Mouse (Mus musculus): ENCODE measurements at regions not wholly inside any gene's neighbourhood (a gene's known extent, or its start where the extent isn't known, plus 50 kb on each side); places are given as distances from the start of the nearest gene placed in this dataset.

GRCm38 (mm10) chr15:63532337-63533055, 312.5 kb downstream of the Gsdmc2 start:
- Histone ChIP-seq H3K79me2 (ENCODE audit: inconsistent target) (no peaks in the 10 kb centered on the region), H3K4me3 (ENCODE audit: inconsistent target) (no peak overlapping the region), H3K36me3 (ENCODE audit: inconsistent target) (no peaks in the 10 kb centered on the region), H3K27ac (no peak overlapping the region)
- WGBS (ENCODE audit: missing documents) = 92% methylated on average over 12 of the region's 12 CpGs

DNA sequence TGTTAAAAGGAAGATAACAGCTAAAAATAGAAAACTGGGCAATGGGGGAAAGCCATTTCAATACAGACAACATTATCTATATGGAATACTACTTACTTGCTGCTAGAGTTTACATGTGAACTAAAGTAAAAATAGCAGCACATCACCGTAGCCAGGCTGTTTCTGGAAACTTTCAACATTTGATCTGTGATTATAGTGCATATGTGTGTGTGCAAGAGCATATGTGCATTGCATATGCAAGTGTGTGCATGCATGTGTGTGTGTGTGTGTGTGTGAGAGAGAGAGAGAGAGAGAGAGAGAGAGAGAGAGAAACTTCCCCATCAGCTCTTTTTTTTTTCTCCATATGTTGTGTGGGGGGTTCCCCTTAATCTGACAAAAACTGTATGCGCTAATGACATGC, 317.7 kb downstream of the Gsdmc2 start:
- no peaks in the 10 kb centered on the region for H3K79me2 ChIP-seq (ENCODE audit: inconsistent target)
- WGBS (ENCODE audit: missing documents) = 90% methylated on average over 2 of the region's 2 CpGs
- H3K36me3 ChIP-seq (ENCODE audit: inconsistent target) = no peaks in the 10 kb centered on the region
- H3K27ac ChIP-seq = no peak overlapping the region
- no peak overlapping the region for H3K4me3 ChIP-seq (ENCODE audit: inconsistent target)

DNA sequence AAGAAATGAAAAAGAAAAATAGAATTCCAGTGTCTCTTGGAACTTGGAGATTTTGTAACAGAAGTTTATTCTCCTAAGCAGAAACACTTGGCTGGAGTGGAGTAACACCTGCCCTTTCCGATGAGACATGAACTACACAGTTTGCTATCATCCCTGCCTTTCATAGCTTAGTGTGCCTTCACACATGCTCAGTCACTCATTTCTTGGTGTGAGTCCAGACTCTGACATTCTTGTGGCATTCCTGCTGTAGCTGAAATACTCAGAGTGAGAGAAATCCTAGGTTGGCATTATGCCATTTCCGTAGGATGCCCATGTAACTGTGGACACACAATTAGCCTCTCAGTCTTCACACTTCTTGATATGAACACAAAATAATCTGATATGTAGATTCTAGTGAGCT, 318.2 kb downstream of the Gsdmc2 start:
- no peaks in the 10 kb centered on the region for H3K79me2 ChIP-seq (ENCODE audit: inconsistent target)
- no peak overlapping the region for H3K27ac ChIP-seq
- no peak overlapping the region for H3K4me3 ChIP-seq (ENCODE audit: inconsistent target)
- H3K36me3 ChIP-seq (ENCODE audit: inconsistent target) = no peaks in the 10 kb centered on the region
- WGBS (ENCODE audit: missing documents) = 100% methylated on average over 2 of the region's 2 CpGs

DNA sequence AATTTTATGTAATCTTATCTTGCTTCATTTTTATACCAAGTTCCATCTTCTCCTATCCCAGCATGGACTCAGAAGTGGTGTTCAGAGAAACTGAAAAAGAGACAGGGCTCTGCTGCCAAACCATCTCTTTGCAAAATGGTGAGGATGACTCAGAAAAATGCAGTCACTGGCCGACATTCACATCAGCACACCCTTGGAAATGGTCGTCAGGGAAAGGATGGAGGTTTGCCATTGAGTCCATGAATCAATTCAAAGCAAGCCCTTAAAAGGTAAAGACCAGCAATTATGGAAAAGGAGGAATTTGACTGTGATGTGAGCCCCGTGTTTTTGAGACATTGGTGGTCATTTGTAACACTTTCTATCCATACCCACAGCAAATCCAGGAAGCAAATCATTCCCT, 327.7 kb downstream of the Gsdmc2 start:
- WGBS (ENCODE audit: missing documents) = 86% methylated on average over 3 of the region's 3 CpGs
- H3K27ac ChIP-seq = no peak overlapping the region
- H3K79me2 ChIP-seq (ENCODE audit: inconsistent target) = no peaks in the 10 kb centered on the region

GRCm38 (mm10) chr15:63500453-63500852, 344.5 kb downstream of the Gsdmc2 start:
- H3K36me3 ChIP-seq (ENCODE audit: inconsistent target) = no peaks in the 10 kb centered on the region
- WGBS (ENCODE audit: missing documents) = 12% methylated on average over 1 of the region's 1 CpGs
- no peaks in the 10 kb centered on the region for H3K79me2 ChIP-seq (ENCODE audit: inconsistent target)
- no peak overlapping the region for H3K4me3 ChIP-seq (ENCODE audit: inconsistent target)
- H3K27ac ChIP-seq = peak overlapping the region; percentile 75

More for the DNA sequence above, 327.7 kb downstream of the Gsdmc2 start:
- Histone ChIP-seq H3K4me3 (ENCODE audit: inconsistent target) (no peak overlapping the region), H3K36me3 (ENCODE audit: inconsistent target) (no peaks in the 10 kb centered on the region)

- 3% methylated on average over 3 of the region's 3 CpGs for WGBS (ENCODE audit: missing documents)
- H3K27ac ChIP-seq = peak overlapping the region; percentile 75
Measured at GRCm38 (mm10) chr15:63498483-63498882, 346.5 kb downstream of the Gsdmc2 start.

GRCm38 (mm10) chr15:63497207-63497606, 347.8 kb downstream of the Gsdmc2 start:
- WGBS (ENCODE audit: missing documents) = 64% methylated on average over 2 of the region's 3 CpGs
- peak overlapping the region; percentile 75 for H3K27ac ChIP-seq
- H3K79me2 ChIP-seq (ENCODE audit: inconsistent target) = no peaks in the 10 kb centered on the region
- H3K4me3 ChIP-seq (ENCODE audit: inconsistent target) = no peak overlapping the region
- no peaks in the 10 kb centered on the region for H3K36me3 ChIP-seq (ENCODE audit: inconsistent target)

More at GRCm38 (mm10) chr15:63498483-63498882, 346.5 kb downstream of the Gsdmc2 start:
- H3K4me3 ChIP-seq (ENCODE audit: inconsistent target) = no peak overlapping the region
- H3K36me3 ChIP-seq (ENCODE audit: inconsistent target) = no peaks in the 10 kb centered on the region
- no peaks in the 10 kb centered on the region for H3K79me2 ChIP-seq (ENCODE audit: inconsistent target)

DNA sequence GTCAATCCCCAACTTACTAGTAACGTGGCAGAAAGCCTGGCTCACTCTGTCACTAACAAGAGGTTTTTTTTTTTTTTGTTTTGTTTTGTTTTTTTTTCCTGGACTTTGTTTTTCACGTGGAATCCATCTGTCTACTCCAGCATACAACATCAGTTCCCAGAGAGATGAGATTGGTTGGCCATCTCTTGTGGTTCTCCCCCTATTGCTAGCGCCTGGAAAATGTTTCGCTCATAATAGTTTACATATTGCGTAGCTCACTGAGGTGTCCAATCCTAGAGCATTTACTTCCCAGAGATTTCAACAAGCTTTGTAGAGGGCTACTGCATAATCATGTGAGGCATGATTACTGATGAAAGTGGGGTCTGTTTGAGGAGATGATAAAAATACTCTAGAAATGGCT, 360.1 kb downstream of the Gsdmc2 start:
- no peaks in the 10 kb centered on the region for H3K36me3 ChIP-seq (ENCODE audit: inconsistent target)
- H3K27ac ChIP-seq = no peak overlapping the region
- H3K79me2 ChIP-seq (ENCODE audit: inconsistent target) = no peaks in the 10 kb centered on the region
- H3K4me3 ChIP-seq (ENCODE audit: inconsistent target) = no peak overlapping the region
- 89% methylated on average over 5 of the region's 5 CpGs for WGBS (ENCODE audit: missing documents)

DNA sequence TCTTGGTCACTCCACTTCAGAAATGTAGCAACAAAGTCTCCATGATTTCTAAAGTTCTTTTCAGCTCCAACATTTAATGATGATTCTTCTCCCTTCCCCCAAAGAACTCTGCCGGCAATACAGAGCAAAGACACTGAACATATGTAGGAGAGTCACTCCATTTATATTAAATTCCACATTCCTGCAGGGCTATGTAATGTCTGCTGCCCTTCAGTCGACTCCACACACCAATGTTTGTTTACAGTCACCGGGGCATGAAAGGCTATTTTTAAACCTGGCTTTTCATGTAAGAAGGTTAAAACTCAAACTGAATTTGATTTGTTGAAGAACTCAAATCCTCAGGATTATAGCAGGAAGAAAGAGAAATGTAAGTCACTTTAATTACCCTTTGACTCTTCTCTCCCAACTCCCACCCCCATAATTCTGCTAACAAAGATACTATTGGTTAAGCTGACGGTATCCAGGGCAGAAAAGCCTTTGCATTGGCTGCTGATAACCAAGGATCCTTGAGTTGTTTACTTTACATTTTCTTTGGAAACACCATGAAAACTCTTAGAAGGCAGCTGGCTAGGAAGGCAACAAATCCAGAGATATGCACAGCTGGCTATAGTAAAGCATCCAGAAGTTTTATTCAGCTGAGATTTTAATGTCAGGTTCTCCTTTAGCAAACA, 360.6 kb downstream of the Gsdmc2 start:
- Histone ChIP-seq H3K79me2 (ENCODE audit: inconsistent target) (no peaks in the 10 kb centered on the region), H3K36me3 (ENCODE audit: inconsistent target) (no peaks in the 10 kb centered on the region)
- WGBS (ENCODE audit: missing documents) = 78% methylated on average over 4 of the region's 4 CpGs

GRCm38 (mm10) chr15:63479270-63479805, 365.6 kb downstream of the Gsdmc2 start:
- Histone ChIP-seq H3K27ac (no peak overlapping the region), H3K36me3 (ENCODE audit: inconsistent target) (no peaks in the 10 kb centered on the region), H3K4me3 (ENCODE audit: inconsistent target) (no peak overlapping the region), H3K79me2 (ENCODE audit: inconsistent target) (no peaks in the 10 kb centered on the region)
- WGBS (ENCODE audit: missing documents) = 83% methylated on average over 1 of the region's 1 CpGs

More for the DNA sequence above, 360.6 kb downstream of the Gsdmc2 start:
- no peak overlapping the region for H3K27ac ChIP-seq
- no peak overlapping the region for H3K4me3 ChIP-seq (ENCODE audit: inconsistent target)

DNA sequence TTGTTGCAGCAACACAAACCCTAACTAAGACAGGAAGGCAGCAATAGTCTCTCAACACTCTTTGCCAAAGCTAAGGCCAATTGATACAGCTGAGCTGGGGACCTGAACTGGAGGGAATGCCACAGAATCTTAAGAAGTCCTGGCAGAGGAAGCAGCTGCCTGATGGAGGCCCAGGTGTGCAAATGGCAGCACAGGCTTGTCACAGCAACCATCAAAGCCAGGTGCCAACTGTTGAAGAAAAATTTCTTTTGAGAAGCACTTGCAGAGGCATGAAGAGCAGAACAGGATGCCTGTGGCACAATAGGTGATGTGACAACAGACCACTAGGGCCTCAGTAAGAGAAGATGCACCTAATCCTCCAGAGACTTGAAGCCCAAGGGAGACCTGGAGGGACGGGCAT, 378.1 kb downstream of the Gsdmc2 start:
- WGBS (ENCODE audit: missing documents) = 100% methylated on average over 1 of the region's 1 CpGs
- Histone ChIP-seq H3K27ac (no peak overlapping the region), H3K79me2 (ENCODE audit: inconsistent target) (no peaks in the 10 kb centered on the region), H3K36me3 (ENCODE audit: inconsistent target) (no peaks in the 10 kb centered on the region), H3K4me3 (ENCODE audit: inconsistent target) (no peak overlapping the region)

DNA sequence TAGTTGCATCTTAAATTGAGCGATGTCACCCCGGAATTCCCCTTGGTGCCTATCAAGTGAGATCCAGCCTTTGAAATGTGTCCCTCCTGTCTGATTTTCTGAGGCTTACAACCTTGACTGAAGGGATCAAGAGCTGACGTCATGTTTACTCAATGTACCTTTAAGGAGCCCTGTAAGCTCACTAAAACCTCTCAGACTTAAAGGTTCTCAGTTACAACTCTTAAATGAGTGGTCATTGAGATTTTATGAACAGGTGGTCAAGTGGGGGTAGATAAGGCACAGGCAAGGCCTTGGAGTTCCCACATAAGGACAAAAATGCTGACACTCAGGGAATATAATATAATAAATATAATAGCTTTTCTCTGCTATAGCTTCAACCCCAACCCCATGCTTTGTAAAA, 392.4 kb downstream of the Gsdmc2 start:
- H3K79me2 ChIP-seq (ENCODE audit: inconsistent target) = no peaks in the 10 kb centered on the region
- no peak overlapping the region for H3K4me3 ChIP-seq (ENCODE audit: inconsistent target)
- 95% methylated on average over 3 of the region's 3 CpGs for WGBS (ENCODE audit: missing documents)
- no peak overlapping the region for H3K27ac ChIP-seq
- no peaks in the 10 kb centered on the region for H3K36me3 ChIP-seq (ENCODE audit: inconsistent target)

DNA sequence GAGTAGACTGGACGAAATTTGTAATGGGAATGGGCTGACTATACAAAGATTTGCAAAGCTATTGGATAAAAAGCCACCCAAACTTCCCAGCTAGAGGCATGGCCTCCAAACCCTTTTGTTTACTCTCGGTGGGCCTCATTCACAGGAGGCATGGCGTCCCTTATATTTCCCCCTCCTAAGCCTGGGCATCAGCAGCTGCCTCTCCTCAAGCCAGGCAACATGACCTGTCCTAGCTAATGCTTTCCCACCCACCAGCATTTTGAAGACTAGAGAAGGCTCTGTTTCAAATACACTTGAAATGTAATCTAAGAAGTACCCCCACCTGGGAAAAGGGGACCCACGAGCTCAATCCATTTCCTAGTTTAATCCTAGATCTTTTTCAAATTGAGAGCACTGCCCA, 398.7 kb downstream of the Gsdmc2 start:
- no peaks in the 10 kb centered on the region for H3K36me3 ChIP-seq (ENCODE audit: inconsistent target)
- no peak overlapping the region for H3K4me3 ChIP-seq (ENCODE audit: inconsistent target)
- no peaks in the 10 kb centered on the region for H3K79me2 ChIP-seq (ENCODE audit: inconsistent target)
- WGBS (ENCODE audit: missing documents) = 91% methylated on average over 4 of the region's 4 CpGs
- no peak overlapping the region for H3K27ac ChIP-seq

DNA sequence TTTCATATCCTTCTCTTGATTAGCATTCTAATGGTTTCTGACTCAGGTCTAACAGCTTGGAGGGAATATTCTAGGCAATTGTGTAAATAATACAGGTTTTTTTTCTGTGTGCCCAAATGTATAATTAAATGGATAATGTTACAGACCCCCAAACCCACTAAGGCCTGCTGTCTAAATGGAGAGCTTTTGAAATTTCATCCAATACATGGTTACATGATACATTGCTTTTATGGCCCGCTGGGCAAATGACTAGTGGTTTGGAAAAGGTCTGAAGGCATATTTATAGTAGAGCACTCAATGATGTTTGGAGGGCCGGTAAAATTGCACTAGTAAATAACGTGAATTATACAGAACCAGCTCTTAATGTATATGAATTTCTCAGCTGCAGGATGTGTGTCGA, 400.0 kb downstream of the Gsdmc2 start:
- H3K27ac ChIP-seq = no peak overlapping the region
- 96% methylated on average over 4 of the region's 4 CpGs for WGBS (ENCODE audit: missing documents)
- no peak overlapping the region for H3K4me3 ChIP-seq (ENCODE audit: inconsistent target)
- no peaks in the 10 kb centered on the region for H3K36me3 ChIP-seq (ENCODE audit: inconsistent target)
- no peaks in the 10 kb centered on the region for H3K79me2 ChIP-seq (ENCODE audit: inconsistent target)

DNA sequence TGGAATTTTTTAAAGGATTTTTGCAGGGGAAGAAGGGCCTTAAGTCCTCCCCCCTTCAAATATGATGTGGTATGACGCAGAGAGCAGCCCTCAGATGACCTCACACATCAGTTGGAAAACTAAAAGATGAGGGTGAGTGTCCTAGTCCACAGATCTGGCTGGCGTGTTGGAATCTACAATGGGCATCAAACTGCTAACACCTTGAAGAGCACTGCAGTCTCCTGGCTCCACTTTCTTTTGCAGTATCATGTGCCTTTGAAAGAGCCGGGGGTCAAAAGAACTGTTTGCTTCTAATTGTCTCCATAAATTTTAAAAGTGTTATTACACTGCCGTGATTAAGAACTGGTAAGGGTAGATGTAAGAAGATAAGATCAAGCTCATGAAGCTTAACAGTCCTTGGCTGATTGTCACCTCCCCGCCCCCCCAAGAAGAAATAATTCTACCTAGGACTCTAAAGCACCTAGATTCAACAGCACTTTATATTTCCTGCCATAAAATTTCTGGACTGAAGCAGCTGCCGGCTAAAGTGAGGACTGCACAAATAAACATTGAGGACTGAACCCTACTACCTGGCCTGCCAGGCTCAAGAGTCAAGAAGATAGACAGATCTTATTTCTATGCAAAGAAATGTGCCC, 402.7 kb downstream of the Gsdmc2 start:
- 90% methylated on average over 6 of the region's 6 CpGs for WGBS (ENCODE audit: missing documents)
- no peak overlapping the region for H3K4me3 ChIP-seq (ENCODE audit: inconsistent target)
- no peaks in the 10 kb centered on the region for H3K79me2 ChIP-seq (ENCODE audit: inconsistent target)
- no peaks in the 10 kb centered on the region for H3K36me3 ChIP-seq (ENCODE audit: inconsistent target)
- H3K27ac ChIP-seq = no peak overlapping the region

Measured in macrophage (primary cell).